Mouse (Mus musculus): ENCODE results near the gene Gm11084. TPM values are rescaled to one million over a fixed set of nuclear protein-coding genes. Genes with fewer than 3 reads are reported as not detected.

Gene Gm11084
- polyA plus RNA-seq, 1 experiment from 2014 or later, result not detected

GRCm38 (mm10) chr2:73005611-73006515, 19.3 kb upstream of the Gm11084 start:
- ATAC-seq (ENCODE audit: insufficient number of reproducible peaks, low FRiP score), result no peak
- no peaks in the 10 kb centered on the region for H3K27me3 ChIP-seq (replicated peaks)
- H3K36me3 ChIP-seq, result no peaks in the 10 kb centered on the region
- H3K9ac ChIP-seq, result 0 out of 2 replicates have a peak overlapping the region, but pooled peaks have one; percentile 39
- peak overlapping the region; percentile 77 for H3K27ac ChIP-seq (ENCODE audit: poor library complexity, severe bottlenecking)
- H3K9me3 ChIP-seq (replicated peaks), result peaks cover 13% of the 10 kb centered on the region
- no peak overlapping the region for H3K4me2 ChIP-seq
- peaks cover 32% of the 10 kb centered on the region for H3K4me1 ChIP-seq (replicated peaks)
- 53% methylated on average over 3 of the region's 3 CpGs for WGBS
- H3K4me3 ChIP-seq, result no peak overlapping the region

GRCm38 (mm10) chr2:73003751-73004717, 17.5 kb upstream of the Gm11084 start:
- Histone ChIP-seq H3K9ac (peak overlapping the region; percentile 38; the same call in 1 of the 2 replicates), H3K9me3 (replicated peaks) (peaks cover 3% of the 10 kb centered on the region; the same call in 1 of the 2 replicates), H3K4me3 (peak overlapping the region; percentile 19), H3K27me3 (replicated peaks) (no peaks in the 10 kb centered on the region), H3K4me1 (replicated peaks) (peaks cover 32% of the 10 kb centered on the region), H3K36me3 (no peaks in the 10 kb centered on the region), H3K4me2 (peak overlapping the region; percentile 58), H3K27ac (ENCODE audit: poor library complexity, severe bottlenecking) (peak overlapping the region; percentile 92)
- 11% methylated on average over 24 of the region's 24 CpGs for WGBS
- ATAC-seq (ENCODE audit: insufficient number of reproducible peaks, low FRiP score), result peak; percentile 80

GRCm38 (mm10) chr2:73003049-73003448, 16.5 kb upstream of the Gm11084 start:
- H3K4me1 ChIP-seq (replicated peaks), result peaks cover 32% of the 10 kb centered on the region
- no peak overlapping the region for H3K4me3 ChIP-seq
- no peaks in the 10 kb centered on the region for H3K36me3 ChIP-seq
- no peak overlapping the region for H3K9ac ChIP-seq
- H3K4me2 ChIP-seq, result peak overlapping the region; percentile 58
- H3K9me3 ChIP-seq (replicated peaks), result no peaks in the 10 kb centered on the region
- WGBS, result 38% methylated on average over 12 of the region's 12 CpGs
- no peak for ATAC-seq (ENCODE audit: insufficient number of reproducible peaks, low FRiP score)
- no peaks in the 10 kb centered on the region for H3K27me3 ChIP-seq (replicated peaks)
- H3K27ac ChIP-seq (ENCODE audit: poor library complexity, severe bottlenecking), result peak overlapping the region; percentile 92

- 80% methylated on average over 6 of the region's 6 CpGs for WGBS
- no peak overlapping the region for H3K27ac ChIP-seq (ENCODE audit: poor library complexity, severe bottlenecking)
- H3K36me3 ChIP-seq, result no peaks in the 10 kb centered on the region
- H3K4me2 ChIP-seq, result no peak overlapping the region
- ATAC-seq (ENCODE audit: insufficient number of reproducible peaks, low FRiP score), result no peak
- peaks cover 34% of the 10 kb centered on the region for H3K4me1 ChIP-seq (replicated peaks)
- no peak overlapping the region for H3K4me3 ChIP-seq
- H3K9me3 ChIP-seq (replicated peaks), result no peaks in the 10 kb centered on the region
- H3K27me3 ChIP-seq (replicated peaks), result no peaks in the 10 kb centered on the region
- no peak overlapping the region for H3K9ac ChIP-seq
Observed at GRCm38 (mm10) chr2:73002451-73002850, 15.9 kb upstream of the Gm11084 start.

GRCm38 (mm10) chr2:73001994-73002393, 15.5 kb upstream of the Gm11084 start:
- H3K4me1 ChIP-seq (replicated peaks), result peaks cover 38% of the 10 kb centered on the region
- no peak overlapping the region for H3K4me3 ChIP-seq
- H3K9me3 ChIP-seq (replicated peaks), result no peaks in the 10 kb centered on the region
- no peak for ATAC-seq (ENCODE audit: insufficient number of reproducible peaks, low FRiP score)
- no peaks in the 10 kb centered on the region for H3K27me3 ChIP-seq (replicated peaks)
- no peak overlapping the region for H3K4me2 ChIP-seq
- H3K9ac ChIP-seq, result no peak overlapping the region
- H3K27ac ChIP-seq (ENCODE audit: poor library complexity, severe bottlenecking), result no peak overlapping the region
- H3K36me3 ChIP-seq, result no peaks in the 10 kb centered on the region
- 62% methylated on average over 5 of the region's 5 CpGs for WGBS

- no peak overlapping the region for H3K9ac ChIP-seq
- no peak overlapping the region for H3K4me3 ChIP-seq
- no peaks in the 10 kb centered on the region for H3K36me3 ChIP-seq
- no peaks in the 10 kb centered on the region for H3K9me3 ChIP-seq (replicated peaks)
- H3K4me1 ChIP-seq (replicated peaks), result peaks cover 45% of the 10 kb centered on the region
- no peaks in the 10 kb centered on the region for H3K27me3 ChIP-seq (replicated peaks)
- H3K4me2 ChIP-seq, result no peak overlapping the region
- ATAC-seq (ENCODE audit: insufficient number of reproducible peaks, low FRiP score), result no peak
- H3K27ac ChIP-seq (ENCODE audit: poor library complexity, severe bottlenecking), result no peak overlapping the region
- WGBS, result 61% methylated on average over 8 of the region's 8 CpGs
Observed at GRCm38 (mm10) chr2:73000194-73000593, 13.7 kb upstream of the Gm11084 start.

- peaks cover 24% of the 10 kb centered on the region for H3K4me1 ChIP-seq (replicated peaks)
- H3K27me3 ChIP-seq (replicated peaks), result no peaks in the 10 kb centered on the region
- H3K27ac ChIP-seq (ENCODE audit: poor library complexity, severe bottlenecking), result no peak overlapping the region
- H3K4me2 ChIP-seq, result no peak overlapping the region
- WGBS, result 88% methylated on average over 4 of the region's 4 CpGs
- no peak overlapping the region for H3K9ac ChIP-seq
- no peak for ATAC-seq (ENCODE audit: insufficient number of reproducible peaks, low FRiP score)
- no peaks in the 10 kb centered on the region for H3K9me3 ChIP-seq (replicated peaks)
- H3K4me3 ChIP-seq, result no peak overlapping the region
- H3K36me3 ChIP-seq, result no peaks in the 10 kb centered on the region
Observed at GRCm38 (mm10) chr2:72997586-72997985, 11.1 kb upstream of the Gm11084 start.

GRCm38 (mm10) chr2:72996808-72997378, 10.4 kb upstream of the Gm11084 start:
- no peaks in the 10 kb centered on the region for H3K9me3 ChIP-seq (replicated peaks)
- WGBS, result 58% methylated on average over 9 of the region's 9 CpGs
- no peak for ATAC-seq (ENCODE audit: insufficient number of reproducible peaks, low FRiP score)
- no peaks in the 10 kb centered on the region for H3K27me3 ChIP-seq (replicated peaks)
- no peak overlapping the region for H3K4me3 ChIP-seq
- H3K27ac ChIP-seq (ENCODE audit: poor library complexity, severe bottlenecking), result peak overlapping the region; percentile 15; the same call in 1 of the 2 replicates
- no peak overlapping the region for H3K4me2 ChIP-seq
- no peaks in the 10 kb centered on the region for H3K36me3 ChIP-seq
- peaks cover 21% of the 10 kb centered on the region for H3K4me1 ChIP-seq (replicated peaks)
- no peak overlapping the region for H3K9ac ChIP-seq

- peak overlapping the region; percentile 6; the same call in 1 of the 2 replicates for H3K4me2 ChIP-seq
- peaks cover 20% of the 10 kb centered on the region for H3K4me1 ChIP-seq (replicated peaks)
- H3K27ac ChIP-seq (ENCODE audit: poor library complexity, severe bottlenecking), result peak overlapping the region; percentile 85
- H3K9ac ChIP-seq, result no peak overlapping the region
- peak; percentile 78 for ATAC-seq (ENCODE audit: insufficient number of reproducible peaks, low FRiP score)
- 41% methylated on average over 9 of the region's 9 CpGs for WGBS
- H3K27me3 ChIP-seq (replicated peaks), result no peaks in the 10 kb centered on the region
- H3K4me3 ChIP-seq, result no peak overlapping the region
- no peaks in the 10 kb centered on the region for H3K36me3 ChIP-seq
- H3K9me3 ChIP-seq (replicated peaks), result no peaks in the 10 kb centered on the region
Observed at GRCm38 (mm10) chr2:72995346-72996097, 9.0 kb upstream of the Gm11084 start.

- H3K4me3 ChIP-seq, result no peak overlapping the region
- H3K4me1 ChIP-seq (replicated peaks), result peaks cover 20% of the 10 kb centered on the region
- H3K27ac ChIP-seq (ENCODE audit: poor library complexity, severe bottlenecking), result no peak overlapping the region
- 60% methylated on average over 2 of the region's 2 CpGs for WGBS
- H3K9ac ChIP-seq, result no peak overlapping the region
- H3K4me2 ChIP-seq, result no peak overlapping the region
- peaks cover 5% of the 10 kb centered on the region for H3K36me3 ChIP-seq
- no peaks in the 10 kb centered on the region for H3K27me3 ChIP-seq (replicated peaks)
- ATAC-seq (ENCODE audit: insufficient number of reproducible peaks, low FRiP score), result no peak
- peaks cover 8% of the 10 kb centered on the region for H3K9me3 ChIP-seq (replicated peaks)
Observed at GRCm38 (mm10) chr2:72994165-72994564, 7.6 kb upstream of the Gm11084 start.
